In the genomic region with DNA sequence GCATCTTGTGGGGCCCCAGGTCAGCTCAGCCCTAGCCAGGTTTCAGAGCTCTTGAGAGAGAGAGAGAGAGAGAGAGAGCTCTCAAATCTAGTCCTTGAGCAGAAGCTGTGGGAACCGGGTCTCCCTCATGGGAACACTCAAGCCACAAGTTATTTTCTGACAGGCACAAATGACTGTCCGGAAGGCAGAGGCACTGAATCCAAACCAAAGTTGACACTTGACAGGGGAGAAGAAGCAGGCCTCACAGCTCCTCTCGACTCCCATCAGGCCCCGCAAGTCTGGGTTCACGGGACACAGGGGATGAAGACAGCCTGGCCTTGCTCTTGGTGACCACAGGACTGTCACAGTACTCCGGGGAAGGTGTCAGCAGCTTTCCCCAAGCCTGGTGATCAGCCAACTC, we compare ENCODE assay signal across 20 mouse cellular contexts. TPM values are rescaled to one million over a fixed set of nuclear protein-coding genes. Genes with fewer than 3 reads are reported as not detected.
DNase-seq lines count a peak whose midpoint lies in the region; ATAC-seq and TF ChIP-seq lines count a peak whose summit lies in the region.
"Had no signal": no experiment of that assay in that cellular context is flagged by ENCODE, and none has a peak within 500 bp of the region (broad histone marks: within the 10 kb centered on the region; RNA-seq: fewer than 3 reads in every experiment).

No protein-coding gene starts in this region.

- intact Hi-C loops in heart, postnatal 36 days (cut with DNase I), result no loop called here

- no peak for TF ChIP-seq CTCF in midbrain, postnatal 0 days (IDR thresholded peaks at IDR 0.05)

- H3K27me3 ChIP-seq in heart, embryonic 11.5 days (ENCODE audit: control insufficient read depth, insufficient read depth, low read length), result no peaks in the 10 kb centered on the region
- peaks cover 26% of the 10 kb centered on the region for H3K27me3 ChIP-seq in embryonic facial prominence, embryonic 10.5 days (replicated peaks; ENCODE audit: low read depth, poor library complexity, severe bottlenecking)
- no peaks in the 10 kb centered on the region for H3K27me3 ChIP-seq in midbrain, postnatal 0 days (ENCODE audit: insufficient read depth, low read length)
- H3K27me3 ChIP-seq: kidney, embryonic 15.5 days had no signal

- no peak overlapping the region for H3K9ac ChIP-seq in heart, embryonic 11.5 days (ENCODE audit: low read depth, low read length)
- no peak overlapping the region for H3K9ac ChIP-seq in midbrain, postnatal 0 days (replicated peaks; ENCODE audit: low read length, poor library complexity, severe bottlenecking)
- H3K9ac ChIP-seq: hindbrain, embryonic 12.5 days; kidney, embryonic 15.5 days; limb, embryonic 13.5 days; liver, embryonic 13.5 days; midbrain, embryonic 12.5 days; neural tube, embryonic 12.5 days had no signal

- no peaks in the 10 kb centered on the region for H3K9me3 ChIP-seq in heart, embryonic 11.5 days (replicated peaks; ENCODE audit: control insufficient read depth, low read length)
- H3K9me3 ChIP-seq in embryonic facial prominence, embryonic 10.5 days, result no peaks in the 10 kb centered on the region
- no peaks in the 10 kb centered on the region for H3K9me3 ChIP-seq in midbrain, postnatal 0 days (ENCODE audit: low read length)
- H3K9me3 ChIP-seq: hindbrain, embryonic 12.5 days; kidney, embryonic 15.5 days; limb, embryonic 13.5 days; liver, embryonic 13.5 days; midbrain, embryonic 12.5 days; neural tube, embryonic 12.5 days had no signal

- no peak for DNase-seq in heart, postnatal 36 days
- peak; percentile 34 for DNase-seq in kidney, postnatal 10 days
- no peak for DNase-seq in kidney, postnatal 14 days
- no peak for DNase-seq in embryonic facial prominence, embryonic 10.5 days (ENCODE audit: low spot score)
- peak; percentile 73 for DNase-seq in lung, postnatal 36 days
- DNase-seq in midbrain, postnatal 0 days (ENCODE audit: low spot score), result no peak
- DNase-seq: adrenal gland, adult 2 months; cerebellum, adult 2 months; layer of hippocampus, postnatal 36 days; liver, embryonic 13.5 days; thymus, postnatal 36 days had no signal

- 0 out of 2 replicates have a peak overlapping the region, but pooled peaks have one; percentile 5 for H3K4me2 ChIP-seq in heart, embryonic 11.5 days
- no peak overlapping the region for H3K4me2 ChIP-seq in midbrain, postnatal 0 days (ENCODE audit: low read depth, low read length, poor library complexity, severe bottlenecking)
- H3K4me2 ChIP-seq: hindbrain, embryonic 12.5 days; kidney, embryonic 15.5 days; limb, embryonic 13.5 days; liver, embryonic 13.5 days; midbrain, embryonic 12.5 days; neural tube, embryonic 12.5 days had no signal

- WGBS in heart, embryonic 11.5 days (ENCODE audit: insufficient replicate concordance), result 29% methylated on average over 6 of the region's 6 CpGs
- 75% methylated on average over 6 of the region's 6 CpGs for WGBS in embryonic facial prominence, embryonic 10.5 days
- 74% methylated on average over 6 of the region's 6 CpGs for WGBS in midbrain, postnatal 0 days

- no peak overlapping the region for H3K4me3 ChIP-seq in heart, embryonic 11.5 days (ENCODE audit: low read depth, low read length)
- no peak overlapping the region for H3K4me3 ChIP-seq in embryonic facial prominence, embryonic 10.5 days
- no peak overlapping the region for H3K4me3 ChIP-seq in midbrain, postnatal 0 days (ENCODE audit: low read depth, low read length)
- H3K4me3 ChIP-seq: hindbrain, embryonic 12.5 days; kidney, embryonic 15.5 days; limb, embryonic 13.5 days; liver, embryonic 13.5 days; midbrain, embryonic 12.5 days; neural tube, embryonic 12.5 days had no signal

- peaks cover 42% of the 10 kb centered on the region for H3K4me1 ChIP-seq in heart, embryonic 11.5 days (ENCODE audit: control insufficient read depth, insufficient read depth, low read length)
- peaks cover 43% of the 10 kb centered on the region for H3K4me1 ChIP-seq in embryonic facial prominence, embryonic 10.5 days
- H3K4me1 ChIP-seq in midbrain, postnatal 0 days (ENCODE audit: insufficient read depth, low read length), result peaks cover 3% of the 10 kb centered on the region; the same call in 1 of the 2 replicates

- no peaks in the 10 kb centered on the region for H3K36me3 ChIP-seq in heart, embryonic 11.5 days (ENCODE audit: control insufficient read depth, insufficient read depth, low read length)
- no peaks in the 10 kb centered on the region for H3K36me3 ChIP-seq in embryonic facial prominence, embryonic 10.5 days (replicated peaks)
- no peaks in the 10 kb centered on the region for H3K36me3 ChIP-seq in midbrain, postnatal 0 days (ENCODE audit: insufficient read depth, low read length)
- H3K36me3 ChIP-seq: hindbrain, embryonic 12.5 days; kidney, embryonic 15.5 days; limb, embryonic 13.5 days; liver, embryonic 13.5 days; midbrain, embryonic 12.5 days; neural tube, embryonic 12.5 days had no signal

- H3K27ac ChIP-seq in heart, embryonic 11.5 days (ENCODE audit: low read depth, low read length), result peak overlapping the region; percentile 70
- H3K27ac ChIP-seq in embryonic facial prominence, embryonic 10.5 days (replicated peaks), result 0 out of 2 replicates have a peak overlapping the region, but pooled peaks have one; percentile 19
- H3K27ac ChIP-seq in midbrain, postnatal 0 days (ENCODE audit: low read depth, low read length), result no peak overlapping the region
- H3K27ac ChIP-seq: hindbrain, embryonic 12.5 days; kidney, embryonic 15.5 days; limb, embryonic 13.5 days; liver, embryonic 13.5 days; midbrain, embryonic 12.5 days; neural tube, embryonic 12.5 days had no signal

- no peak for ATAC-seq in heart, embryonic 11.5 days (replicated peaks; ENCODE audit: insufficient number of reproducible peaks, low FRiP score, low TSS enrichment)
- no peak for ATAC-seq in midbrain, postnatal 0 days (ENCODE audit: low FRiP score)

RNA-seq across cellular contexts. Expression of a gene that starts 3.0 kb away (rescaled TPM):
- polyA plus RNA-seq in heart, embryonic 11.5 days (2014; fragmentation: Nextera tagmentation; extraction: Ambion mirVana), result 17.5 and 22.5 TPM in 2 replicates
- total RNA-seq in heart, postnatal 36 days (2021), result 10 to 100 TPM; 19.9 to 21.6 TPM
- 29.9 and 35.3 TPM in 2 replicates for polyA plus RNA-seq in embryonic facial prominence, embryonic 10.5 days (2016; fragmentation: Nextera tagmentation; extraction: Ambion mirVana)
- 25.2 and 27.1 TPM in 2 replicates for total RNA-seq in midbrain, postnatal 0 days (2014; rRNA removed)
- 16.0 and 16.8 TPM in 2 replicates for polyA plus RNA-seq in midbrain, postnatal 0 days (2015; fragmentation: Nextera tagmentation; extraction: Ambion mirVana)
- total RNA-seq: granulocyte monocyte progenitor cell, adult 5-6 weeks; megakaryocyte progenitor cell, adult 5-6 weeks had no signal

RNA-seq across cellular contexts. Expression of a gene that starts 31.5 kb away (rescaled TPM):
- not detected in 2 replicates for polyA plus RNA-seq in heart, embryonic 11.5 days (2014; fragmentation: Nextera tagmentation; extraction: Ambion mirVana)
- total RNA-seq in heart, postnatal 36 days (2021), result under 1 TPM in 1 of 2 experiments, not detected in 1; 0.11 TPM
- polyA plus RNA-seq in embryonic facial prominence, embryonic 10.5 days (2016; fragmentation: Nextera tagmentation; extraction: Ambion mirVana), result 0.16 TPM in 1 of 2 replicates, not detected in the other
- total RNA-seq in midbrain, postnatal 0 days (2014; rRNA removed), result 0.38 and 0.47 TPM in 2 replicates
- 0.26 and 0.37 TPM in 2 replicates for polyA plus RNA-seq in midbrain, postnatal 0 days (2015; fragmentation: Nextera tagmentation; extraction: Ambion mirVana)
- total RNA-seq: adrenal gland, adult 2 months; granulocyte monocyte progenitor cell, adult 5-6 weeks; megakaryocyte progenitor cell, adult 5-6 weeks had no signal
- polyA plus RNA-seq: forebrain, embryonic 11.5 days; midbrain, embryonic 12.5 days; neural tube, embryonic 12.5 days had no signal

Comparison
In these comparisons a context has a peak if more than half of its experiments do, and no peak if none do; other contexts are left out.
1. DNase-seq: peak in kidney, postnatal 10 days (single experiment) and lung, postnatal 36 days (single experiment); none in heart, postnatal 36 days (0 of 2), kidney, postnatal 14 days (single experiment), embryonic facial prominence, embryonic 10.5 days (single experiment) and midbrain, postnatal 0 days (single experiment).